Mouse (Mus musculus) kidney, embryonic 14.5 days (tissue): Measurements from ENCODE around the gene Gm16434. TPM values are rescaled to one million over a fixed set of nuclear protein-coding genes. Genes with fewer than 3 reads are reported as not detected.
"Not testable (repeated sequence)": the region's sequence is repeated elsewhere in the genome, so short reads cannot be mapped to it uniquely, and the experiment has no call there.

Experiments used
- ATAC-seq: fragments of 200-750 bp; cut with Nextera tagmentation; 2 replicates; pipeline ENCODE4 v1.8.0; 2017; ENCODE audit warnings: moderate number of reproducible peaks, mild to moderate bottlenecking, moderate TSS enrichment, moderate library complexity; ENCODE audit not compliant: low FRiP score, low TSS enrichment
- H3K27ac ChIP-seq: fragments of 300-500 bp; sonication (generic); 2 replicates; pipeline ENCODE4 v1.5.1; 2014; ENCODE audit warnings: low read depth, mild to moderate bottlenecking, low read length, moderate library complexity, mixed read lengths
- H3K27me3 ChIP-seq: fragments of 300-500 bp; sonication (generic); 2 replicates; pipeline ENCODE4 v1.6.1; 2014; ENCODE audit warnings: mild to moderate bottlenecking, low read length; ENCODE audit not compliant: control insufficient read depth, insufficient read depth
- H3K36me3 ChIP-seq: fragments of 300-500 bp; sonication (generic); 2 replicates; pipeline ENCODE4 v1.6.1; 2014; ENCODE audit warnings: low read length, mixed read lengths; ENCODE audit not compliant: control insufficient read depth, insufficient read depth
- H3K4me1 ChIP-seq: fragments of 300-500 bp; sonication (generic); 2 replicates; pipeline ENCODE4 v1.6.1; 2014; ENCODE audit warnings: low read length, mixed read lengths; ENCODE audit not compliant: control insufficient read depth, insufficient read depth
- H3K4me2 ChIP-seq: fragments of 300-500 bp; sonication (generic); replicated peaks from 2 replicates; pipeline ENCODE4 v1.6.1; 2014; ENCODE audit warnings: low read depth, mild to moderate bottlenecking, low read length
- H3K4me3 ChIP-seq: fragments of 300-500 bp; sonication (generic); 2 replicates; pipeline ENCODE4 v1.5.1; 2014; ENCODE audit warnings: mild to moderate bottlenecking, low read length
- H3K9ac ChIP-seq: fragments of 300-500 bp; sonication (generic); 2 replicates; pipeline ENCODE4 v1.6.1; 2014; ENCODE audit warnings: low read depth, mild to moderate bottlenecking, low read length, moderate library complexity
- H3K9me3 ChIP-seq: fragments of 300-500 bp; sonication (generic); 2 replicates; pipeline ENCODE4 v1.6.1; 2016; ENCODE audit warnings: low read length; ENCODE audit not compliant: control insufficient read depth
- WGBS: fragments of 180-500 bp; shearing (Covaris S2); extraction: QIAGEN DNeasy Blood & Tissue Kit; methylation state at CpG from one replicate; pipeline ENCODE4 v1.1.7; 2014; 5-methylcytosine and 5-hydroxymethylcytosine counted together
- polyA plus RNA-seq: library from polyadenylated mRNA; unstranded; fragments of >200 nt; fragmentation: Nextera tagmentation; extraction: Ambion mirVana; gene quantifications from 2 replicates; pipeline ENCODE4 v1.2.1, GENCODE M21; 2014

The Gm16434 gene
- polyA plus RNA-seq = not detected in 2 replicates

- H3K4me3 ChIP-seq, H3K9me3 ChIP-seq, H3K4me2 ChIP-seq, H3K4me1 ChIP-seq, H3K27me3 ChIP-seq, H3K27ac ChIP-seq, H3K36me3 ChIP-seq, ATAC-seq, H3K9ac ChIP-seq: not testable (repeated sequence)
- no CpG with 5 or more reads among the region's 2 CpGs for WGBS
Measured at GRCm38 (mm10) chr14:7194440-7194839, at the start of gene Gm16434. Gene Gm16434 (minus strand): TSS chr14:7194540.

GRCm38 (mm10) chr14:7243498-7243897, 49.2 kb upstream of the Gm16434 start:
- H3K4me3 ChIP-seq, H3K4me2 ChIP-seq, H3K36me3 ChIP-seq, H3K9me3 ChIP-seq, H3K27me3 ChIP-seq, H3K27ac ChIP-seq, ATAC-seq, H3K4me1 ChIP-seq, H3K9ac ChIP-seq: not testable (repeated sequence)
- 0% methylated on average over 4 of the region's 10 CpGs for WGBS

- not testable (repeated sequence) for H3K9me3 ChIP-seq, H3K4me1 ChIP-seq, H3K36me3 ChIP-seq, H3K4me2 ChIP-seq, H3K9ac ChIP-seq, H3K4me3 ChIP-seq, ATAC-seq, H3K27ac ChIP-seq, H3K27me3 ChIP-seq
- WGBS = 80% methylated on average over 1 of the region's 3 CpGs
Measured at GRCm38 (mm10) chr14:7200070-7200469, 5.7 kb upstream of the Gm16434 start.

GRCm38 (mm10) chr14:7174483-7174971, 19.8 kb downstream of the Gm16434 start, which contains the start of gene Gm3512:
Gene Gm3512 (minus strand): TSS chr14:7174533.
- ATAC-seq, H3K27me3 ChIP-seq: not testable (repeated sequence)
- no CpG with 5 or more reads among the region's 37 CpGs for WGBS

More at GRCm38 (mm10) chr14:7174483-7174971, 19.8 kb downstream of the Gm16434 start, which contains the start of gene Gm3512:
- not testable (repeated sequence) for H3K4me3 ChIP-seq, H3K4me2 ChIP-seq, H3K36me3 ChIP-seq, H3K9ac ChIP-seq, H3K27ac ChIP-seq, H3K9me3 ChIP-seq, H3K4me1 ChIP-seq

Other genes starting within 250 kb of the Gm16434 start
- not detected in 2 replicates for gene Gm6356, start 220.7 kb downstream of the Gm16434 start, polyA plus RNA-seq
- gene Gm10406, start 167.1 kb downstream of the Gm16434 start, polyA plus RNA-seq = 0.58 and 0.77 TPM in 2 replicates
- gene Gm3685, start 149.6 kb downstream of the Gm16434 start, polyA plus RNA-seq = not detected in 2 replicates
- gene Gm3696, start 93.9 kb downstream of the Gm16434 start, polyA plus RNA-seq = 1.3 and 1.6 TPM in 2 replicates
- gene Gm6676, start 69.1 kb downstream of the Gm16434 start, polyA plus RNA-seq = not detected in 2 replicates
- 4.1 and 4.6 TPM in 2 replicates for gene Gm3512, start 20.0 kb downstream of the Gm16434 start, polyA plus RNA-seq
- gene Gm3727, start 70.2 kb upstream of the Gm16434 start, polyA plus RNA-seq = not detected in 2 replicates
- 1.1 and 1.5 TPM in 2 replicates for gene Gm3739, start 120.5 kb upstream of the Gm16434 start, polyA plus RNA-seq
- gene Gm5797, start 137.9 kb upstream of the Gm16434 start, polyA plus RNA-seq = not detected in 2 replicates
- gene Gm8374, start 170.6 kb upstream of the Gm16434 start, polyA plus RNA-seq = not detected in 2 replicates